Mouse (Mus musculus): ENCODE results near the gene Rps6ka5.

Gene Rps6ka5

DNA sequence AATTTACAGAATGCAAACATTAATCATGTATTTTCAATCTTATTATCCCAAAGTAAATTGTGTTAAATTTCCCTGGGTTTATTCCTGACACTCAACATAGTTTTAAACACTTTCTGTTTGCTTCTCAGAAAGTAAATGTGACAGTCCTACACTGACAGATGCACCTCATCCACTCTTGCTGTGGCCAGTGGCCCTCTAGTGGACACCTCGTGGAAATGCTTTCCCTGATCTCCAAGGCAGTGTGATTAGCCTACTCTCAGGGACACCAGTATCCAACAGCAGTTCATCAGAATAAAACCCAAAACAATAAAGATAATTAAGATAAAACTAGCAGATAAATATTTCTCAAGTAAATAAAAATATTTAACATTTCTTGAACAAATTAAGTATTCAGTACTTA is 122.2 kb downstream of the Rps6ka5 start:
- DNase-seq (ENCODE audit: low spot score in 2 of 2): no peak

DNA sequence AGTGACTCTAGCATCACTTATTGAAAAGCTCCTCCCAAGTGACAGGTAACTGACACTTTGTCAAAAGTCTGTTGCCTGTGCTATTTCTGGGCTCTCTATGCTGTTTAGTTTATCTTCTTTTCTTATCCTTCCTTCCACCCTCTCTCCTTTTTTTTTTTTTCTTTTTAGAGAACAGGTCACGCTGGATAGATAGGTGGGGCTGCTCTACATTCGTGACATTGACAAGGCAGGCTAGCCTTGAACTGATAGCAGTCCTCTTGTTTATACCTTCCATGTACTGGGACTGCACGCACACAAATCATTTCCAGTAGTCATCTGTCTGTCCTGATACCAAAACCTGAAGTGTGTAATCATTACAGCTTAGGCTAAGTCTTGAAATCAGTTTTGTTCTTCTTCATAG is 132.1 kb downstream of the Rps6ka5 start:
- no peak for DNase-seq (ENCODE audit: low spot score in 2 of 2)

- peak in 1 of 2 experiments; percentile 38 for DNase-seq (ENCODE audit: low spot score in 2 of 2)
These were observed 140.2 kb downstream of the Rps6ka5 start for GRCm38 (mm10) chr12:100586601-100587000.

DNA sequence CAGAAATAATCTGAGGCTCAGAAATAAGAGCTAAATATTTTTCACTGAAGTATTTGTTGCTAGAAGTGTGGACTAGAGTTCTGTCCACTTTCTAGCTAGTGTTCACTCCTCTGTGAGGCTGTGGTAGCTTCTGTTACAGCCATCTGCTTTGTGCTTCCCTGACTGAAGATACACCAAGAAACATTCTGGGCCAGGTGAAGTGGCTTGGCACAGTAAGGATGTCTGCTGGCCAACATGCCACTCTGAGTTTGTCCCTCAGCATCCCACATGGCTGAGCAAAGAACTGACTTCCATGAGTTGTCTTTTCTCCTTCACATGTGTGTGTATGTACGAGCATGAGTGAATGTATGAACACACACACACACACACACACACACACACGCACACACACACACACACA is 147.6 kb downstream of the Rps6ka5 start:
- no peak for DNase-seq (ENCODE audit: low spot score in 2 of 2)

DNA sequence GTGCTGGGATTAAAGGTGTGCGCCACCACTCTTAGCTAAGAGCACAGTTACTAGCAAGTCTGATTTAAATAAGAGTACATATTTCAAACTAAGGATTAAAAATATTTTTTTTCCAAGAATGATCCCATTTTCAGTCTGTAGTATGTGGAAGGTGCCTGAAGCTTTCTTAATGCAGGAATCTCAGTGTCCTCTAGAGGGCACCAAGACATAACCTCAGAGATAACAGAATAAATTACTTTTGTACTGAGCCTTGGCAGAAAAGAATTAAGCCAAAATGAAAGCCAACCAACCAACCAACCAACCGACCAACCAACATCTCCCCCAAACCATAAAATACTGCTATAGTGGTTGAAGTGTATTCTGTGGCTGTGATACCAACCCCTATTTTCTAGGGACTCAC is 148.5 kb downstream of the Rps6ka5 start:
- peak in 1 of 2 experiments; percentile 75 for DNase-seq (ENCODE audit: low spot score in 2 of 2)

GRCm38 (mm10) chr12:100575739-100576138 is 151.0 kb downstream of the Rps6ka5 start:
- peak in 1 of 2 experiments; percentile 47 for DNase-seq (ENCODE audit: low spot score in 2 of 2)

DNA sequence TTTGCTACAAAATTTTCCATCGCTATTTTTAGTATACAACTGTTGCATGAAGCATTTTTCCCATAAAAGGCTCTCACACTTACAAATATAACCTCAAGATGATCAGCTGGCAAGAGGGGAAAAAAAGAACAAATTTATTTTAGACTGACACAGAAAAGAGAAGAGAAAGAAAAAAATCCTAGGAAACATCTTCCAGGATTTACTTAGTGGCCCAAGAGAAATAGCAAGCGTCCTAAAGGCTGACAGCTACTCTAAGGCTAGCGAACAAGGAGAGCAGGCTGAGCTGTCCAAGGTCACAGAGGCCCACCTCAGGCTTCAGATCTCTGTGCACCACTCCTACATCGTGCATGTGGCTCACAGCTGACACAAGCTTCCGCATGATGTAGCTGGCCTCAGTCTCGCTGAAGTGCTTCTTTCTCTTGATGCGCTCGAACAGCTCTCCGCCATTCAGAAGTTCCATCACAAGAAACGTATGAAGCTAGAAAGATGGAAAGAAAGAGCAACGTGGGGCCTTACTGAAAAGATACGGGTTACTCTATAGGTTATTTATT is 156.2 kb downstream of the Rps6ka5 start:
- DNase-seq (ENCODE audit: low spot score in 2 of 2): peak; percentile 35 to 51

- DNase-seq (ENCODE audit: low spot score in 2 of 2): peak; percentile 59 to 75
These were observed 158.0 kb downstream of the Rps6ka5 start for GRCm38 (mm10) chr12:100568831-100569230.

DNA sequence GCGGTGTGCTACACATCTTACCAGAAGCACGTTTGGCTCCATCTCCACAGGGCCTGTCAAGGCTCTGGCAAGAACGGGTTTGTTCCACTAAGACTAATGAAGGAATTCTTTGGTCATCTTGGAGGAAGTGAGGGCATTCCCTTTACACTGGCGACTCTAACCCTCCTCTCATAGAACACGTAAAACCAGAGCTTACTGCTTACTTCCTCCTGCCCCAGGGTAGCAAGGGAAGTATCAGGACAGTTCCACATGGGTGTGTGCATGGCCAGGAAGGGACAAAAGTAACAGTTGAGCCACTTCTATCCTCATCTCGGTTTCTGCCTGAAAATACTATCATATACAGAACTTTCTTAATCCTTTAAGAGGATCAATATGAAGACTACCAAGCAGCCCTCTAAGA is 158.7 kb downstream of the Rps6ka5 start:
- DNase-seq (ENCODE audit: low spot score in 2 of 2): no peak

DNA sequence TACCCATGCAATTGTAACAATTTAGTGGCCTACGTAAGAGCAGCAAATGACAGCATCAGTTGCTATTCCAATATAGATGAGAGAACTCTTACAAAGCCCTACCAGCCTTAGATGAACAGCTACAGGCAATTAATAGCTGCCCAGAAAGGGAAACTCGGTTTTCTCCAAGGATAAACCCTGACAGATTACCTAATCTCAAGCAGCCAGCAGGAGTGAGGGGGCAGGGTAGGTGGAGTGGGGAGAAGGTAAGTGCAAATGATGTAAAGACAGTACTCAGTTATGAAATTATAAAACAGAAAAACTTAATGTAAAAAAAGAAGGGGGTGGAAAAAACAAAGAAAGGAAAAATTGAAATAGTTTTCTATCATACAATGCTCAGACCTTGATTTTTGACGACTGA is 159.2 kb downstream of the Rps6ka5 start:
- peak in 1 of 2 experiments; percentile 20 for DNase-seq (ENCODE audit: low spot score in 2 of 2)

- no peak for DNase-seq (ENCODE audit: low spot score in 2 of 2)
These were observed 173.1 kb downstream of the Rps6ka5 start for GRCm38 (mm10) chr12:100553675-100554074.

- DNase-seq (ENCODE audit: low spot score in 2 of 2): no peak
These were observed 174.8 kb downstream of the Rps6ka5 start for GRCm38 (mm10) chr12:100551972-100552371.

DNA sequence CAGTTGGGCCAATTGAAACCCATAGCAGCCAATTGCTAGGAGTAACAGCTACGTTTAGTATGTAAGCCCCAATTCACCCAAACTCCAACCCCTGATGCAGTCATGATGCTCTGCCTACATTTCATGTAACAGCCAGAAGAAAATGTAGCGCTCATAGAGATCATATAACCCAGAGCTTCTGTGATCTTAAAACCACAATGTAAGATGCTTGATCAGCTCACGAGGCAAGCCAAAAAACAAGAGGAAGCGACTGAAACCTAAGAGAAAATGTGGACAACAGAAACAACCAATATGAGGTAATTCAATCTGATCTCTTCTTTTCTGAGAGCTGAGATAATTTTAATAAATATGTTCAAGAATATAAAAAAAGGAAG is 182.6 kb downstream of the Rps6ka5 start:
- DNase-seq (ENCODE audit: low spot score in 2 of 2): no peak

- no peak for DNase-seq (ENCODE audit: low spot score in 2 of 2)
These were observed 183.2 kb downstream of the Rps6ka5 start for GRCm38 (mm10) chr12:100543437-100544193.

- no peak for DNase-seq (ENCODE audit: low spot score in 2 of 2)
These were observed 184.3 kb downstream of the Rps6ka5 start for GRCm38 (mm10) chr12:100542494-100542893.

DNA sequence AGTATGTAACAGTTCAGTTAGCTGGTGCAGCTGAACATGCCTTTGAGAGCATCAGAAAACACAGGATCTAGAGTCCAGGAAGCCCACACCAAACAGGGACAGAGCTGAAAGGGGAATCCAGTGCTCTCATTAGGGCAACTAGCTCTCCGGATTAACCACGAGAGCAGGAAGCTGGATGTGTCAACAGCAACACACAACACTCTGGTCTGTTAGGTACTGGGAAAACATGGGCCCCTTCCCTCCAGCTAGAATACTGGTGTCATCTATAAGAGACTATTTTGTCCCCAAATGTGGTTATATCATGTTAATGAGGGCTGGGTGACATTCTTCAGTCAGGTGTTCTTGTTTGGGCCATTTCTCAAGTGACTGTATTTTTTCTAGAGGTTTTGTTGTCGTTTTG is 184.7 kb downstream of the Rps6ka5 start:
- DNase-seq (ENCODE audit: low spot score in 2 of 2): no peak

- no peak for DNase-seq (ENCODE audit: low spot score in 2 of 2)
These were observed 187.5 kb downstream of the Rps6ka5 start for GRCm38 (mm10) chr12:100539158-100539714.

DNA sequence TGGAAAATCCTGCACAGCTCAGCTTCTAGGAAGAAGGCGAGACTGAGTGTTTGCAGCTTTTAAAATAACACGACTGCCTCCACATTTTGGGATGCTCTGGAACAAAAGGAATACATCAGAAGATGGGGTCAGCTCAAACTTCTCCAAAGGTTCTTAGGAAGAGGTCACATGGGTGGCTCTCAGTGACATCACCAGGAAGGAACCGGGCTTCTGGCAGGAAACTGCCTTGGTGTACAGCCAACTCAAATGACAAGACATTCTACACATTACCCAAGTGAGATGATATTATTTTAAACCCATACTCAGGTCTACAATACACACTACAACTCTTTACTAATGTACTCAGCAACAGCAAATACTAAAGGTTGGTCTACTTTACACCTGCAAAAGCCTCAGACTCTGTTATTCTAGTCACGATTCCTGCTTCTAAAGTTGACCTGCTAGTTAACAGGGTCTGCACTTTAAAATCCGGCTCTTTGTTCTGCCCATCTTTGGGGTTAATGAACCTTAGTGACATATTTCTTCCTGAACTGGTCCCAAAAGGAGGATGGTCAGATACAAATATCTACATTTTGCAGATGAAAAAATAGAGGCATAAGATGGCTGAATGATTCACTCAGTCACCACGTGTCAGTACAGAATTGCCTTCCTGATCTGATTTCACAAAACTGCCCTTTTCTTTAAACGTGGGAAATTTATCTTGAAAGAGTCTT is 188.2 kb downstream of the Rps6ka5 start:
- no peak for DNase-seq (ENCODE audit: low spot score in 2 of 2)

GRCm38 (mm10) chr12:100537091-100537490 is 189.7 kb downstream of the Rps6ka5 start:
- DNase-seq (ENCODE audit: low spot score in 2 of 2): no peak

DNA sequence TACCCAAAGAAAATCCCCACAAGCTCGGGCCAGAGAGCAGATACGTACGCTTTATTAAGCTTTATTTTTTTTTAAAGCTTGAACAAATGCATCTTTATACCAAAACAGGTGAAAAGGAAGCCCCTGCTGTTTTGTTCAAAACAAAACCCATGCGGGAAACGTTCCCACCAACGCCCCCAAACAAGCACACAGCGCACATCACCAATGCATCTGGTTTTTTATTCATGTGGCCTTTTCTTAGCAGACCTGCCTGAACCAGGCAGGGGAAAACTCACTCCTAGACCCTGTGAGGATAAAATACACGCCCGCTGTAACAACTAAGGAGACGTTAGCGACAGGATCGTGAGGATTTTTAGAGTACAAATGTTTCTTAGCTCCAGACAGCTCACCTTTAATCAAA is 191.8 kb downstream of the Rps6ka5 start:
- DNase-seq (ENCODE audit: low spot score in 2 of 2): no peak

DNA sequence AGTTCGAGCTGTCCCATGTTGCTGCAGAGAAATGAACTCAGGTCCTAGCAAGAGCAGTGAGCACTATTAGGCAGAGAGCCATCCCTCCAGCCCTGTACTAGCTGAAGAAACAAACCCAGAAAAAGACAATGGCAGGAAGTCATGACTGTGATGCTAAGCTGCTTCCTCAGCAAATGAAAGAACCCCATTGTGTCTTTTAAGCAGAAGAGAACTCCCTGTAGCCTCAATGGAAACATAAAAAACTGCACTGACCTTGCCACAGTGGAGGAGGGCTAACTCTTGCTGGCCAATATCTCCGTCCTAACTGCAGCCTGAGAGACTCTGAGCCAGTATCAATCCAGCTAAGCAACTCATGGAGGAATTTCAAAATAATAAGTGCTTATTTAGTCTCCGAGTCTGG is 192.8 kb downstream of the Rps6ka5 start:
- no peak for DNase-seq (ENCODE audit: low spot score in 2 of 2)

DNA sequence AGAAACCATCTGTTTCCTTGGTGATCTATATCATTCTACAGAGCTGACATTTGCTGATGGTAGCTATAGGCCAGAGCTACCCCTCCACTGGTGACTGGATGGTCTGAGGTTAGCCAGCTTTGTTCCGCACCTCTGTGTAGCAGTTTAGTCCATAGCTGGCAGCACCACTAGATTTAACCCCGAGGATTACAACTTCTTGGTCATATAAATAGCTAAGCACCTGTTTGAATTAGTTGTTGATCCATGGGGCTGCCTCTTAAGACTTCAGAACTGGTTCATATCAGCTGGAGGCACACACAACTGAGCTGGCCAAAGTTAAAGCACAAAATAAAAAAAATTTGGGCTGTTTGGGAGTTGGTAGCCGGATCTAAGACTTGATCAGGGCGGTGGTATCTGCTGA is 193.6 kb downstream of the Rps6ka5 start:
- DNase-seq (ENCODE audit: low spot score in 2 of 2): no peak

DNA sequence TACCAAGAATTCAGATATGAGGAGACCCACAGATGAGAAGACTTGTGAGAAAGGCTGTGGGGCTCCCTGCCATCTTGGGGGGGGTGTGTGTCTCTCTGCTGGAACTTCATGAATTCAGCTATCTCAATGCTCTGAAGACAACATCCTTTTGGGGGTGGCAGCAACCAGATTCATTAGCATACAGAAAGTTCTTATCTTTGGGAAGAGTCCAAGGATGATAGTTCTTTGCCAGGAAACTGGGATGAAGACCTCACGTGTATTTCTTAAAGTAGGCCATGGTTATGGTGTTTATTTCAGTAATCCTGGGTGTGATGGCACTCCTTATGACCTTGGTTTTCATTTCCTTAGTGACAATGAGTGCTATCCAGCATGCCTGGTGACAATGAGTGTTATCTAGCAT is 195.0 kb downstream of the Rps6ka5 start:
- DNase-seq (ENCODE audit: low spot score in 2 of 2): no peak
